16 mouse cellular contexts compared by ENCODE assay signal in genomic region chr8:43178263-43178662, GRCm38 (mm10). TPM values are rescaled to one million over a fixed set of nuclear protein-coding genes. Genes with fewer than 3 reads are reported as not detected.
A peak's percentile ranks its signal among the peaks of the same experiment; 100 is the strongest.
DNase-seq lines count a peak whose midpoint lies in the region; ATAC-seq and TF ChIP-seq lines count a peak whose summit lies in the region.
"Had no signal": no experiment of that assay in that cellular context is flagged by ENCODE, and none has a peak within 500 bp of the region (broad histone marks: within the 10 kb centered on the region; RNA-seq: fewer than 3 reads in every experiment).

No protein-coding gene starts in this region.

- DNase-seq in heart, adult 11 months = peak; percentile 44
- DNase-seq in heart, postnatal 4 days = no peak
- no peak for DNase-seq in liver, embryonic 14.5 days (ENCODE audit: low read depth in 3 of 3, low spot score in 3 of 3)
- peak; percentile 50 for DNase-seq in ES-CJ7 (ENCODE audit: low read depth, low spot score)
- peak; percentile 20 for DNase-seq in embryonic facial prominence, embryonic 11.5 days (ENCODE audit: low spot score)
- DNase-seq in c-Kit-positive CD71-positive TER-119-positive erythroid progenitor cells, embryonic 14.5 days (ENCODE audit: low spot score) = no peak
- DNase-seq in gastrocnemius, adult 8-10 months (ENCODE audit: low spot score in 2 of 2) = no peak
- DNase-seq: cerebellum, adult 2 months; gastrocnemius, postnatal 10 days had no signal

- H3K9ac ChIP-seq in liver, embryonic 14.5 days (replicated peaks) = no peak overlapping the region
- no peak overlapping the region for H3K9ac ChIP-seq in liver, embryonic 12.5 days
- H3K9ac ChIP-seq in embryonic facial prominence, embryonic 11.5 days (replicated peaks; ENCODE audit: low read length) = no peak overlapping the region
- H3K9ac ChIP-seq: stomach, embryonic 15.5 days had no signal

- no peak for ATAC-seq in liver, embryonic 14.5 days (ENCODE audit: insufficient read depth)
- no peak for ATAC-seq in liver, embryonic 12.5 days
- no peak for ATAC-seq in embryonic facial prominence, embryonic 11.5 days (replicated peaks; ENCODE audit: insufficient number of reproducible peaks, low FRiP score, low TSS enrichment, low read depth)

- H3K4me3 ChIP-seq in liver, embryonic 14.5 days (ENCODE audit: insufficient read depth in 1 of 2, low read depth in 2 of 2, low read length in 2 of 2) = no peak overlapping the region
- no peak overlapping the region for H3K4me3 ChIP-seq in liver, embryonic 12.5 days
- H3K4me3 ChIP-seq in embryonic facial prominence, embryonic 11.5 days (ENCODE audit: low read depth, low read length) = no peak overlapping the region
- H3K4me3 ChIP-seq: erythroblast, embryonic 14.5 days; stomach, embryonic 15.5 days had no signal

- H3K27me3 ChIP-seq in liver, embryonic 14.5 days (ENCODE audit: control insufficient read depth, insufficient read depth, low read length) = no peaks in the 10 kb centered on the region
- H3K27me3 ChIP-seq in liver, embryonic 12.5 days (replicated peaks) = no peaks in the 10 kb centered on the region
- no peaks in the 10 kb centered on the region for H3K27me3 ChIP-seq in embryonic facial prominence, embryonic 11.5 days (ENCODE audit: control insufficient read depth, insufficient read depth, low read length)
- H3K27me3 ChIP-seq: stomach, embryonic 15.5 days had no signal

- no peaks in the 10 kb centered on the region for H3K9me3 ChIP-seq in liver, embryonic 14.5 days (ENCODE audit: control insufficient read depth, low read length)
- no peaks in the 10 kb centered on the region for H3K9me3 ChIP-seq in liver, embryonic 12.5 days (replicated peaks)
- no peaks in the 10 kb centered on the region for H3K9me3 ChIP-seq in embryonic facial prominence, embryonic 11.5 days (replicated peaks; ENCODE audit: control insufficient read depth, low read length)
- H3K9me3 ChIP-seq: stomach, embryonic 15.5 days had no signal

- H3K4me1 ChIP-seq in liver, embryonic 14.5 days (replicated peaks; ENCODE audit: control insufficient read depth in 2 of 2, insufficient read depth in 2 of 2, low read length in 1 of 2) = no peaks in the 10 kb centered on the region
- H3K4me1 ChIP-seq in liver, embryonic 12.5 days = no peaks in the 10 kb centered on the region
- no peaks in the 10 kb centered on the region for H3K4me1 ChIP-seq in embryonic facial prominence, embryonic 11.5 days (ENCODE audit: control insufficient read depth, insufficient read depth, low read length)
- H3K4me1 ChIP-seq: stomach, embryonic 15.5 days had no signal

- 42% methylated on average over 3 of the region's 3 CpGs for WGBS in liver, embryonic 14.5 days (ENCODE audit: insufficient replicate concordance)
- WGBS in liver, embryonic 12.5 days (ENCODE audit: insufficient replicate concordance) = 38% methylated on average over 3 of the region's 3 CpGs
- WGBS in embryonic facial prominence, embryonic 11.5 days = 62% methylated on average over 3 of the region's 3 CpGs

- no peaks in the 10 kb centered on the region for H3K36me3 ChIP-seq in liver, embryonic 14.5 days (replicated peaks; ENCODE audit: control insufficient read depth, insufficient read depth, low read depth)
- no peaks in the 10 kb centered on the region for H3K36me3 ChIP-seq in liver, embryonic 12.5 days
- H3K36me3 ChIP-seq in embryonic facial prominence, embryonic 11.5 days (replicated peaks; ENCODE audit: control insufficient read depth, insufficient read depth, low read depth, low read length) = no peaks in the 10 kb centered on the region
- H3K36me3 ChIP-seq: stomach, embryonic 15.5 days had no signal

- H3K4me2 ChIP-seq in liver, embryonic 14.5 days (ENCODE audit: low read depth) = no peak overlapping the region
- H3K4me2 ChIP-seq in liver, embryonic 12.5 days = no peak overlapping the region
- no peak overlapping the region for H3K4me2 ChIP-seq in embryonic facial prominence, embryonic 11.5 days (ENCODE audit: low read depth, low read length)
- H3K4me2 ChIP-seq: stomach, embryonic 15.5 days had no signal

- TF ChIP-seq EP300 in liver, embryonic 14.5 days (IDR thresholded peaks at IDR 0.05; ENCODE audit: low read depth) = no peak

- H3K27ac ChIP-seq in liver, embryonic 14.5 days = no peak overlapping the region
- no peak overlapping the region for H3K27ac ChIP-seq in liver, embryonic 12.5 days
- no peak overlapping the region for H3K27ac ChIP-seq in embryonic facial prominence, embryonic 11.5 days (replicated peaks; ENCODE audit: low read depth, low read length)
- H3K27ac ChIP-seq: macrophage; stomach, embryonic 15.5 days had no signal

- peak; percentile 20; the same call in 1 of the 2 replicates for TF ChIP-seq CTCF in liver, embryonic 14.5 days (IDR thresholded peaks at IDR 0.05; ENCODE audit: low read depth)

RNA-seq across cellular contexts. Expression of gene Triml2, which starts 2.1 kb away (rescaled TPM):
- not detected for total RNA-seq in heart, postnatal 4 days (2021)
- polyA plus RNA-seq in liver, embryonic 14.5 days (2012; rRNA removed) = not detected in 2 replicates
- not detected in 2 replicates for polyA plus RNA-seq in liver, embryonic 14.5 days (2014; fragmentation: Nextera tagmentation; extraction: Ambion mirVana)
- not detected in 2 replicates for polyA plus RNA-seq in liver, embryonic 12.5 days (2016; fragmentation: Nextera tagmentation; extraction: Ambion mirVana)
- polyA plus RNA-seq in embryonic facial prominence, embryonic 11.5 days (2014; fragmentation: Nextera tagmentation; extraction: Ambion mirVana) = not detected in 2 replicates
- total RNA-seq in gastrocnemius, adult 8-10 months (2022) = not detected
- total RNA-seq: gastrocnemius, postnatal 10 days had no signal
- polyA plus RNA-seq: cerebellum, adult 2 months; erythroblast, embryonic 14.5 days; heart, postnatal 0 days; intestine, embryonic 16.5 days; macrophage; stomach, embryonic 15.5 days had no signal

RNA-seq across cellular contexts. Expression of gene Triml1, which starts 37.0 kb away (rescaled TPM):
- total RNA-seq in heart, postnatal 4 days (2021) = not detected
- polyA plus RNA-seq in liver, embryonic 14.5 days (2012; rRNA removed) = not detected in 2 replicates
- polyA plus RNA-seq in liver, embryonic 14.5 days (2014; fragmentation: Nextera tagmentation; extraction: Ambion mirVana) = not detected in 2 replicates
- not detected in 2 replicates for polyA plus RNA-seq in liver, embryonic 12.5 days (2016; fragmentation: Nextera tagmentation; extraction: Ambion mirVana)
- polyA plus RNA-seq in embryonic facial prominence, embryonic 11.5 days (2014; fragmentation: Nextera tagmentation; extraction: Ambion mirVana) = not detected in 2 replicates
- not detected for total RNA-seq in gastrocnemius, adult 8-10 months (2022)
- total RNA-seq: gastrocnemius, postnatal 10 days; left cerebral cortex, postnatal 14 days had no signal
- polyA plus RNA-seq: cerebellum, adult 2 months; erythroblast, embryonic 14.5 days; heart, postnatal 0 days; intestine, embryonic 16.5 days; macrophage; stomach, embryonic 15.5 days had no signal

Comparison
In these comparisons a context has a peak if more than half of its experiments do, and no peak if none do; other contexts are left out.
1. DNase-seq: peak in heart, adult 11 months (single experiment), ES-CJ7 (single experiment) and embryonic facial prominence, embryonic 11.5 days (single experiment); none in heart, postnatal 4 days (single experiment), liver, embryonic 14.5 days (0 of 3), c-Kit-positive CD71-positive TER-119-positive erythroid progenitor cells, embryonic 14.5 days (single experiment) and gastrocnemius, adult 8-10 months (0 of 2).